Mouse (Mus musculus): Measurements from ENCODE around the gene Fstl1. TPM values are rescaled to one million over a fixed set of nuclear protein-coding genes. Genes with fewer than 3 reads are reported as not detected.

Gene Fstl1
- total RNA-seq, 1 experiment from 2014 or later = 8.1 TPM

- no peak for ATAC-seq (replicated peaks in 1 of 2; ENCODE audit: insufficient read depth in 1 of 2, low FRiP score in 2 of 2, low TSS enrichment in 1 of 2, low read depth in 1 of 2, poor library complexity in 2 of 2, severe bottlenecking in 2 of 2)
Measured at GRCm38 (mm10) chr16:37877406-37877805, 100.7 kb downstream of the Fstl1 start.

DNA sequence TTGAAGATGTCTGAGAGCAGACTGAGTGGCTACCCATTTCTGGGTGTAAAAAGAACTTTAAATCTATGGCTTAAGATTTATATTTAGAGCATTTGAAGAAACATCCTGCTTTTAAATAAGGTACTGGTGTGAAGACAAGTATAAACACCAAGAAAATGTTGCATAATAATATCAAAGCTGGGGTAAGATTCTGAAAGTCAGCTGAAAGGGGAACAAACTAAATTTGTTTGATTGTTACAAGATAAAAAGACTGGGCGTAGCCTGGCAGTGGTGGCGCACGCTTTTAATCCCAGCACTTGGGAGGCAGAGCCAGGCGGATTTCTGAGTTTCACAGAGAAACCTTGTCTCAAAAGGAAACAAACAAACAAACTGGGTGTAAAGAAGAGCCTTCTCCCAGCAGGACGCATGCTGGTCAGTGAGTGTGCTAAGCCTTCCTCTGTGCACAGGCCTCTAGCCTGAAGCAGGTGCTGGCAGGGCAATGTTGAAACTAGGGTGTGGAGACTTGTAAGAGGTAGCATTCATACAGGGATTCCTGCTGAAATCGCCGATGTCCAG is 102.4 kb downstream of the Fstl1 start:
- ATAC-seq (replicated peaks in 1 of 2; ENCODE audit: insufficient read depth in 1 of 2, low FRiP score in 2 of 2, low TSS enrichment in 1 of 2, low read depth in 1 of 2, poor library complexity in 2 of 2, severe bottlenecking in 2 of 2) = no peak

GRCm38 (mm10) chr16:37879750-37880419 is 103.2 kb downstream of the Fstl1 start:
- no peak for ATAC-seq (replicated peaks in 1 of 2; ENCODE audit: insufficient read depth in 1 of 2, low FRiP score in 2 of 2, low TSS enrichment in 1 of 2, low read depth in 1 of 2, poor library complexity in 2 of 2, severe bottlenecking in 2 of 2)

DNA sequence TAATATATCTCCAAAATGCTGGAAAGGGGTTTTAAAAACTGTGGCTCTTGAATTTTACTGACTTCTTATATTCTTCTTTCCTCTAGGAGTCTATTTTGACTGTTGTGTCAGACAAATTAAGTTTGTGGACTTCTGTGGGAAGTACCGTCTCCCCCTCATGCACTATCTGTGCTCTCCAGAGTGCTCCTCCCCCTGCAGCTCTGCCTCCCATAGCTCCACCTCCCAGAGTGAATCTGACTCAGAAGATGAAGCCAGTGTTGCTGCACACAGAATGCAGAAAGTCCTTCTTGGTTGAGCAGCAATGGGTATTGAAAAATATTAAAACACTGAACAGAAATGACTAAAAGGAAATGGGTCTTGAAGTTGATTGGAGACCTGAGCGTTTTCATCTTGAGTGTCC is 104.5 kb downstream of the Fstl1 start:
- ATAC-seq (replicated peaks in 1 of 2; ENCODE audit: insufficient read depth in 1 of 2, low FRiP score in 2 of 2, low TSS enrichment in 1 of 2, low read depth in 1 of 2, poor library complexity in 2 of 2, severe bottlenecking in 2 of 2) = no peak

Other genes starting within 250 kb of the Fstl1 start
- 27.5 and 31.3 TPM in 2 replicates for gene Gtf2e1, start 237.1 kb upstream of the Fstl1 start, total RNA-seq (2017)
- 6.8 and 12.0 TPM in 2 replicates for gene Rabl3, start 237.0 kb upstream of the Fstl1 start, total RNA-seq (2017)
- not detected in 2 replicates for gene Hgd, start 196.7 kb upstream of the Fstl1 start, total RNA-seq (2017)
- 16.8 and 24.1 TPM in 2 replicates for gene Ndufb4, start 122.4 kb upstream of the Fstl1 start, total RNA-seq (2017)
- gene Gm36028, start 84.3 kb downstream of the Fstl1 start, total RNA-seq (2017) = not detected in 2 replicates
- 56.4 and 62.6 TPM in 2 replicates for gene Lrrc58, start 91.5 kb downstream of the Fstl1 start, total RNA-seq (2017)
- not detected in 2 replicates for gene Gpr156, start 139.6 kb downstream of the Fstl1 start, total RNA-seq (2017)